ENCODE assay signal across 8 mouse cellular contexts in genomic region chr5:25528851-25529528, GRCm38 (mm10). TPM values are rescaled to one million over a fixed set of nuclear protein-coding genes. Genes with fewer than 3 reads are reported as not detected.
DNase-seq lines count a peak whose midpoint lies in the region; ATAC-seq and TF ChIP-seq lines count a peak whose summit lies in the region.
"Had no signal": no experiment of that assay in that cellular context is flagged by ENCODE, and none has a peak within 500 bp of the region (broad histone marks: within the 10 kb centered on the region; RNA-seq: fewer than 3 reads in every experiment).

No protein-coding gene starts in this region.

- TF ChIP-seq CTCF in left cerebral cortex, adult 2 months (IDR thresholded peaks at IDR 0.05), result no peak; the same call in 1 of the 2 replicates
- no peak for TF ChIP-seq CTCF in brain, embryonic 14.5 days (IDR thresholded peaks at IDR 0.05; ENCODE audit: borderline replicate concordance, extremely low read depth, insufficient read depth, insufficient read length)
- TF ChIP-seq CTCF in liver, embryonic 14.5 days (IDR thresholded peaks at IDR 0.05; ENCODE audit: low read depth), result no peak

- H3K9me3 ChIP-seq in forebrain, embryonic 16.5 days (ENCODE audit: control insufficient read depth, low read length), result no peaks in the 10 kb centered on the region
- H3K9me3 ChIP-seq in liver, embryonic 14.5 days (ENCODE audit: control insufficient read depth, low read length), result no peaks in the 10 kb centered on the region

- peaks cover 8% of the 10 kb centered on the region; the same call in 1 of the 2 replicates for H3K4me1 ChIP-seq in forebrain, embryonic 16.5 days (replicated peaks; ENCODE audit: control insufficient read depth, insufficient read depth, low read length)
- peaks cover 12 to 21% of the 10 kb centered on the region in 2 experiments for H3K4me1 ChIP-seq in liver, embryonic 14.5 days (replicated peaks; ENCODE audit: control insufficient read depth in 2 of 2, insufficient read depth in 2 of 2, low read length in 1 of 2)

- no peak for DNase-seq in left cerebral cortex, adult 2 months (ENCODE audit: extremely low spot score in 1 of 2, low spot score in 2 of 2)
- no peak for DNase-seq in left cerebral cortex, adult 11 months (ENCODE audit: low spot score)
- DNase-seq in brain, embryonic 14.5 days (ENCODE audit: low read depth), result peak; percentile 19
- DNase-seq in liver, embryonic 14.5 days (ENCODE audit: low read depth in 3 of 3, low spot score in 3 of 3), result peak in 1 of 3 experiments; percentile 9
- peak; percentile 46 for DNase-seq in thymus, postnatal 14 days

- no peaks in the 10 kb centered on the region for H3K36me3 ChIP-seq in forebrain, embryonic 16.5 days (ENCODE audit: control insufficient read depth, insufficient read depth)
- H3K36me3 ChIP-seq in liver, embryonic 14.5 days (replicated peaks; ENCODE audit: control insufficient read depth, insufficient read depth, low read depth), result no peaks in the 10 kb centered on the region

- no peak for TF ChIP-seq EP300 in liver, embryonic 14.5 days (IDR thresholded peaks at IDR 0.05; ENCODE audit: low read depth)

- ATAC-seq in forebrain, embryonic 16.5 days, result peak; percentile 54
- peak; percentile 41 for ATAC-seq in liver, embryonic 14.5 days (ENCODE audit: insufficient read depth)
- no peak for ATAC-seq in granulocyte monocyte progenitor cell, adult 5-6 weeks (replicated peaks; ENCODE audit: poor library complexity, severe bottlenecking)

- TF ChIP-seq POLR2A in brain, embryonic 14.5 days (IDR thresholded peaks at IDR 0.05; ENCODE audit: borderline replicate concordance, extremely low read depth, insufficient read depth, insufficient read length, poor library complexity, severe bottlenecking), result no peak

- peak overlapping the region; percentile 90 for H3K9ac ChIP-seq in forebrain, embryonic 16.5 days (replicated peaks; ENCODE audit: low read depth, low read length)
- peak overlapping the region; percentile 72 for H3K9ac ChIP-seq in liver, embryonic 14.5 days (replicated peaks)

- H3K4me2 ChIP-seq in forebrain, embryonic 16.5 days (ENCODE audit: low read length), result peak overlapping the region; percentile 61
- H3K4me2 ChIP-seq in liver, embryonic 14.5 days (ENCODE audit: low read depth), result peak overlapping the region; percentile 85

- H3K27ac ChIP-seq in left cerebral cortex, adult 2 months, result peak overlapping the region; percentile 89
- peak overlapping the region; percentile 96 for H3K27ac ChIP-seq in forebrain, embryonic 16.5 days (ENCODE audit: low read length)
- peak overlapping the region; percentile 59 for H3K27ac ChIP-seq in liver, embryonic 14.5 days

- intact Hi-C loops in left cerebral cortex, adult 2 months (cut with DNase I), result loop anchor here (1.0 kb wide), 1 partner anchor 30 kb away; no protein-coding TSS in a partner anchor

- peak overlapping the region; percentile 57 for H3K4me3 ChIP-seq in left cerebral cortex, adult 2 months
- peak overlapping the region; percentile 83 for H3K4me3 ChIP-seq in forebrain, embryonic 16.5 days (replicated peaks; ENCODE audit: low read length)
- peak overlapping the region; percentile 83 to 84 for H3K4me3 ChIP-seq in liver, embryonic 14.5 days (ENCODE audit: insufficient read depth in 1 of 2, low read depth in 2 of 2, low read length in 2 of 2)

- 8% methylated on average over 22 of the region's 22 CpGs for WGBS in forebrain, embryonic 16.5 days
- WGBS in liver, embryonic 14.5 days (ENCODE audit: insufficient replicate concordance), result 7% methylated on average over 22 of the region's 22 CpGs

- H3K27me3 ChIP-seq in forebrain, embryonic 16.5 days (replicated peaks; ENCODE audit: control insufficient read depth, insufficient read depth, low read length), result no peaks in the 10 kb centered on the region
- H3K27me3 ChIP-seq in liver, embryonic 14.5 days (ENCODE audit: control insufficient read depth, insufficient read depth, low read length), result no peaks in the 10 kb centered on the region

RNA-seq across cellular contexts. Expression of gene Cct8l1, which starts 13.1 kb away (rescaled TPM):
- total RNA-seq in left cerebral cortex, adult 2 months (2021), result under 1 TPM; 0.18 to 0.68 TPM
- polyA plus RNA-seq in brain, embryonic 14.5 days (2012; rRNA removed), result 0.04 TPM in 1 of 2 replicates, not detected in the other
- polyA plus RNA-seq in forebrain, embryonic 16.5 days (2015; fragmentation: Nextera tagmentation; extraction: Ambion mirVana), result 0.12 TPM in 1 of 2 replicates, not detected in the other
- polyA plus RNA-seq in liver, embryonic 14.5 days (2012; rRNA removed), result not detected in 2 replicates
- not detected in 2 replicates for polyA plus RNA-seq in liver, embryonic 14.5 days (2014; fragmentation: Nextera tagmentation; extraction: Ambion mirVana)
- total RNA-seq in granulocyte monocyte progenitor cell, adult 5-6 weeks (2014; fragmentation: Nextera tagmentation), result not detected in 2 replicates
- total RNA-seq in granulocyte monocyte progenitor cell, adult 5-6 weeks (2017), result not detected in 2 replicates
- total RNA-seq: common myeloid progenitor, adult 5-6 weeks had no signal

RNA-seq across cellular contexts. Expression of gene Kmt2c, which starts 30.4 kb away (rescaled TPM):
- 10 to 100 TPM; 68.4 to 74.1 TPM for total RNA-seq in left cerebral cortex, adult 2 months (2021)
- 50.9 and 52.3 TPM in 2 replicates for polyA plus RNA-seq in brain, embryonic 14.5 days (2012; rRNA removed)
- polyA plus RNA-seq in forebrain, embryonic 16.5 days (2015; fragmentation: Nextera tagmentation; extraction: Ambion mirVana), result 26.5 and 28.1 TPM in 2 replicates
- polyA plus RNA-seq in liver, embryonic 14.5 days (2012; rRNA removed), result 5.7 and 7.1 TPM in 2 replicates
- polyA plus RNA-seq in liver, embryonic 14.5 days (2014; fragmentation: Nextera tagmentation; extraction: Ambion mirVana), result 7.1 and 7.5 TPM in 2 replicates
- 48.6 and 54.5 TPM in 2 replicates for total RNA-seq in granulocyte monocyte progenitor cell, adult 5-6 weeks (2014; fragmentation: Nextera tagmentation)
- 29.7 and 33.1 TPM in 2 replicates for total RNA-seq in granulocyte monocyte progenitor cell, adult 5-6 weeks (2017)

Comparison
In these comparisons a context has a peak if more than half of its experiments do, and no peak if none do; other contexts are left out.
1. DNase-seq: peak in brain, embryonic 14.5 days (single experiment) and thymus, postnatal 14 days (single experiment); none in left cerebral cortex, adult 2 months (0 of 2) and left cerebral cortex, adult 11 months (single experiment).
2. Peak in every context shown above with its lines, with median percentiles within 50 percentile points of each other: H3K27ac ChIP-seq and H3K4me3 ChIP-seq.